In the genomic region with DNA sequence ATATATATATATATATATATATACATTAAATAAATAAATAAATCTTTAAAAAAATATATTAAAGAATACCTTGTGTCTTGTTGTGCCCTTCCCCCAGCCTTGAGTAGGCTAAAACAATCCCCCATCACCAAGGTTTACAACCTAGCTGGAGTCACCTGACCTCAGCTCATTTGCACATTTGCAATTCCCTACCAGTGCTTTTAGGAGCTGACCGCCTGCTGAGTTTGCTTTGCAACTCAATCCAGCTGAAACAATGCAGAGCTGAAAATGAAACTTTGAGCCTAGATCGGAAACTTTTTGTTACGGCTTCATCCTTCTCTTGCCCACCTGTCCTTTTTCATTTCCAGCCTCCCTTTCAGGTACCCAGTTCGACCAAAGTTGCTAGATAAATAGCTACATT, we compare ENCODE assay signal across 25 mouse cellular contexts.
"Had no signal": no experiment of that assay in that cellular context is flagged by ENCODE, and none has a peak within 500 bp of the region (broad histone marks: within the 10 kb centered on the region; RNA-seq: fewer than 3 reads in every experiment).

No protein-coding gene starts in this region.

- H3K27me3 ChIP-seq: heart, embryonic 12.5 days; hindbrain, embryonic 12.5 days; intestine, embryonic 15.5 days; kidney, embryonic 15.5 days; limb, embryonic 12.5 days; liver, embryonic 13.5 days had no signal

- H3K4me3 ChIP-seq: gastrocnemius, adult 2 months; heart, embryonic 10.5 days; heart, embryonic 12.5 days; hindbrain, embryonic 10.5 days; hindbrain, embryonic 12.5 days; intestine, embryonic 15.5 days; kidney, embryonic 15.5 days; layer of hippocampus, adult 2 months; left cerebral cortex, adult 2 months; limb, embryonic 10.5 days; limb, embryonic 12.5 days; liver, embryonic 13.5 days had no signal

- H3K36me3 ChIP-seq: heart, embryonic 10.5 days; heart, embryonic 12.5 days; hindbrain, embryonic 10.5 days; hindbrain, embryonic 12.5 days; intestine, embryonic 15.5 days; kidney, embryonic 15.5 days; limb, embryonic 10.5 days; limb, embryonic 12.5 days; liver, embryonic 13.5 days had no signal

- DNase-seq: gastrocnemius, adult 2 months; gastrocnemius, postnatal 10 days; gastrocnemius, postnatal 25 days; heart, adult 18-20 months; heart, postnatal 10 days; heart, postnatal 4 days; kidney, adult 11 months; kidney, adult 2 months; kidney, adult 9 months; kidney, postnatal 14 days; kidney, postnatal 4 days; liver; liver, embryonic 13.5 days had no signal

- H3K9ac ChIP-seq: heart, embryonic 12.5 days; hindbrain, embryonic 12.5 days; hindbrain, embryonic 14.5 days; intestine, embryonic 15.5 days; kidney, embryonic 15.5 days; limb, embryonic 12.5 days; liver, embryonic 13.5 days had no signal

- H3K9me3 ChIP-seq: heart, embryonic 10.5 days; hindbrain, embryonic 10.5 days; hindbrain, embryonic 12.5 days; intestine, embryonic 15.5 days; kidney, embryonic 15.5 days; limb, embryonic 10.5 days; limb, embryonic 12.5 days; liver, embryonic 13.5 days had no signal

- H3K4me1 ChIP-seq: heart, embryonic 10.5 days; heart, embryonic 12.5 days; hindbrain, embryonic 10.5 days; hindbrain, embryonic 12.5 days; intestine, embryonic 15.5 days; kidney, embryonic 15.5 days; limb, embryonic 10.5 days; limb, embryonic 12.5 days; liver, embryonic 13.5 days had no signal

- H3K27ac ChIP-seq: gastrocnemius, adult 2 months; heart, embryonic 10.5 days; hindbrain, embryonic 10.5 days; hindbrain, embryonic 12.5 days; hindbrain, embryonic 14.5 days; intestine, embryonic 15.5 days; kidney, embryonic 15.5 days; kidney, postnatal 0 days; layer of hippocampus, adult 2 months; left cerebral cortex, adult 2 months; limb, embryonic 10.5 days; limb, embryonic 12.5 days; liver, embryonic 13.5 days had no signal
